Mouse (Mus musculus) hindlimb bud, embryonic 11.5 days (tissue): Measurements from ENCODE around the gene Neu2.
"Not testable (repeated sequence)": the region's sequence is repeated elsewhere in the genome, so short reads cannot be mapped to it uniquely, and the experiment has no call there.

Experiments
- DNase-seq: peaks from one replicate; pipeline ENCODE4 v3.0.0-alpha.2; 2012; ENCODE audit warnings: low read depth, low spot score; ENCODE audit errors: extremely low spot score

The Neu2 gene

DNA sequence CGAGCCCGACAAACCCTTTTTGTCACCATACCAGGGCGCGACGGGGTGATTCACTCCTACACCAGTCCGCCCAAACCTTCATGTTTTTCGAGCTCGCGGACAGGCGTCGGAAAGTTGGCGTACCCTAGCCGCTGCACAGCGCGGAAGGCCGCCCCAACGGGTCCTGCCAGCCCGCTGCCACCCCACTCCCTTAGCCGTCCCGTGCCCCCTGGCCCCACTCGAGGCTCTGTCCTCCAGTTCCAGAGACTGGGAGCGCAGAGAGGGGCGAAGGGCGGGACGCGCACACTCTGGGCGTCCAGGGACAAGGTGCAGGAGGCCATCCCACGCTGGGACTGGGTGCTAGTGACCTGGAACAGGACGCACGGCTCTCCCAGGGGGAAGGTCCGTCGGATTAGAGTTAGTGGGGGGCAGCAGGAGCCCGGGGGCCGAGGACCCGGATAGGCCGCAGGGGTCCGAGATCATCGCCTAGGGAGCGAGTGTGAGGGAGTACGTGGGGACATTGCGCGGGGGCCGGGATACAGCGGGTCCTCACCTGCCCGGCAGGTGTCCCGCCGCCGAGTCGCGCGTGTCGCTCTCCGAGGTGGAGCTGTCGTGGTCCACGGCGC, at the start of gene Neu2:
Gene Neu2 (plus strand): TSS at position 329 of the 605 bp plus-strand sequence.
- no peak for DNase-seq

DNA sequence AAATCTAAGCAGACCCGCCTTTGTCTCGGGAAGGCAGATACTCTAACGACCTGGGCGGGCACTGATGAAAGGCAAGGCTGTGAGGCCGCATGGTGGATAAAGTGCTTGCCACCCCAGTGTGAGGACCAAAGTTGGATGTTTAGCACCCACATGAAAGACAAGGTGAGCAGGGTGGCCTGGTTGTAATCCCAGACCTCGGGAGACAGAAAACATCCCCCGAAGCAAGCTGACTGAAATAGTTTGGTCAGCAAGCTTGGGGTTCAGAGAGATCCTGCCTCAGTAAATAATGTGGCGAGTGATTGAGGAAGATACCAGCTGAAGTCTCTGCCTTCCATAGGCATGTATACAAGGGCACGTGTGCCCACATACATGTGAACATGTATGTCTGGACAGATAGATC, 42.2 kb upstream of the Neu2 start:
- DNase-seq = no peak

GRCm38 (mm10) chr1:87468321-87468720, 41.4 kb upstream of the Neu2 start:
- no peak for DNase-seq

GRCm38 (mm10) chr1:87469971-87470370, 39.7 kb upstream of the Neu2 start, which contains the start of gene Snorc:
Snorc (plus strand) TSS chr1:87470271.
- not testable (repeated sequence) for DNase-seq

DNA sequence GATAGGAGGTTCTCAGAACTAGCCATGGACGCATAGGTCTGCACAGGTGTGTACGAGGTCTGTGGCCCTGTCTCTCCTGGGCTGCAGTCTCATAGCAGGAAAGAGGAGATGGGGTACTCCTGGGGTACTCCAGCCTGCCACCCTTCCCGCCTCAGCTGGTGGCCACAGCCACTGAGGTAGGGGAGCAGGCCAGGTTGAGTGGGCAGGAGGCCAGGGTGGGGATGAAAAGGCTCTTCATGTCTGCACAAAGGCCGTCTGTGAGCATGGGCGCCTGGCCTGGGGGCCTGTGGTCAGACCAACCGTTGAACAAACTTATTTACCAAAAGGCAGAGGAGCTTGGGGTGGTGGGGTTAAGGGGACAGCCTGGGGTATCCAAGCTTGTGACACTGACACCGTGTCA, 37.8 kb upstream of the Neu2 start:
- DNase-seq = no peak

DNA sequence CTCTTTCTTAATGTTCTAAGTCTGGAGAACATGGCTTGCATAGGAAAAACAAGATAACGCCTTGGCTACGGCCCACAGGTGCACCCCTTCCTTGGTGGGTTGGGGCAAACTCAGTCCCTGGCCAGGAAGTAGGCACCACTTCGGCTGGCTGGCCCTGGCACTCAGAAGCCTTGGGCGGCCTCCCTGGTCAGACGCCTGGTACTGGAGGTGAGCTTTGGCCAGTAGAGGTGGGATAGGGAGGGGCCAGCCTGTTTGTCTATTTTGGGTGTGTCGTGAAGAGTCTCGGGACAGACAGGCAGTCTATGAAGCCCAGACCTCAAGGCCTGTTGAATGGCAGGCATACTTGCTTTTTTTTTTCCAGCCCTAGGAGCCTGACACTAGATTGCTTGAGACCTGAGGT, 37.1 kb upstream of the Neu2 start:
- no peak for DNase-seq

- no peak for DNase-seq
Measured at GRCm38 (mm10) chr1:87475076-87475895, 34.4 kb upstream of the Neu2 start.

DNA sequence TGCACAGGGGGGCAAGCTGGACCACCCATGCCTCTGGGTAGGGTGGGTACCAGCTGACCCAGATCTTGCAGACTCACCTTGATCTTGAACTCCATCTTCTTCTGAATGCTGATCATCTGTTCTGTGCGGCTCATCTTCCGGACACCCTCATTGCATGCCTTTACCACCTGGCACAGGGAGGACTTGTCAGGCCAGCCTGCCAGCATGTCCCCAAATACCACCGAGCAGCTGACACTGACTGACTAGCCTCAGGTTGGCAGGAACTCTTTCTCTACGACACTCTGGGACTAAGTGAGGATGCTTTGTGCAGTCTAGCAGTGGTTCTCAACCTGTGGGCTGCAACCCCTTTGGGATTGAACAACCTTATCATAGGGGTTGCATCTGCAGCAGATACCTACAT, 27.1 kb upstream of the Neu2 start:
- no peak for DNase-seq

GRCm38 (mm10) chr1:87486386-87486785, 23.3 kb upstream of the Neu2 start:
- DNase-seq = no peak

GRCm38 (mm10) chr1:87492285-87492684, 17.4 kb upstream of the Neu2 start:
- DNase-seq = no peak

GRCm38 (mm10) chr1:87493542-87493941, 16.1 kb upstream of the Neu2 start:
- DNase-seq = no peak

DNA sequence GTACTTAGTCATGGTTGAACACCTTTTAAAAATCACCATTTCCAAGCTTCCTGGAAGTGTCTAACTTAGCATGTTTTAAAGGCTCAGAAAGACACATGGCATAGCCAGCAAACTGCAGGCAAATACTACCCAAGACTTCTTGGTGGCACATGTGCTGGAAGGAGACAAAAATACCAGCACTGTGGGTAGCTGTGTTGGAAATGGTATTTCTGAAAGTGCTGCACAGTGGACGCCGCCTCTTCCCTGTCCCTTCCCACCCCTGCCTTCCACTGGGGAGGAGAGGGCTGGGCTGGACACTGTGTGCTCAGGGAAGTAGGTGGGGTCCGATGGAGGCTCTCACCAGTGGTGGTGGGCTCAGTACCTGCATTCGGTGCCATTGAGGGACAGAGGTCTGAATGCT, 4.2 kb upstream of the Neu2 start:
- DNase-seq = no peak

GRCm38 (mm10) chr1:87507857-87508256, 1.8 kb upstream of the Neu2 start:
- no peak for DNase-seq

DNA sequence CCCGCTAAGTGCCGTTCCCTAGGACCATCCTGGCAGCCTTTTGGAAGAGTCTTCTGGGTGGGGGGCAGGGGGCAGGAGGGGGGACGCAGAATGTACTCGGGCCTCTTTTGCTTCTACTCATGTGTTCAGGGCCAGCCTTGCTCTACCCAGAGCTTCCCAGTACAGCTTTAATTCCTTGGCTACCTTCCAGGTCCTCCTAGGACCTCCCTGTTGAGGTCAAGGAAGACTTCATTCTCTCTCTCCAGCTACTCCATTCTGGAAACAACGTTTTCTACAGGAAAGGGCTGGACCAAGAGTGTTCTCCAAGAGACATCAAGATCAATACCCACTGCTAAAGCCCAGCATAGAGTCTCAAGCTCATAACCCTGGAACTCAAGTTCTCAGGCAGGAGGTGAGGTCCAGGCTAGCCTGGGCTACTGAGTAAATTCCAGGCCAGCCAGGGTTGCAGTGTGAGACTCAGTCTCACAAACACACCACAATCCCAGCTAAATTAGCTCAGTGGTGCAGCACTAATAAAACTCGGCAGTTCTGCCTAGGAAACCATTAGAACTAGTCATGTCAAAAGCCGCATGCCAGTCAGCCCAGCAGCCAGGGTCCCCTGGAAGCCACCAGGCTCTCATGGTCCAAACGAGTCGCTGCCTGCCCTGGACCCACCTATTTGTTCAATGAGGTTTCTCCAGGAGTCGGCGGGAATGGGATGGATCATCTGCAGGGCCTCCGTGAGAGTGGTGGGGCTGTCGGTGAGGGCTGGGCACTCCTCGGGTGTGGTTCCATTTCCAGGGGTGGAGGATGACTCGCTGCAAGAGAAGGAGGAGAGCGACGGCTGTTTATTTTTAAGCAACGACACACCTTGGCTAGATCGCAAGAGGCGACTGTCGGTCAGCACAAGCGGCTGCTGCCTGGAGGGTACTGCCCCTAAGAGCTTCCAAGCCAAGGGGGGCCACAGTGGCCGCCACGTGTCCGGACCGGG, 813 bp upstream of the Neu2 start:
- no peak for DNase-seq

DNA sequence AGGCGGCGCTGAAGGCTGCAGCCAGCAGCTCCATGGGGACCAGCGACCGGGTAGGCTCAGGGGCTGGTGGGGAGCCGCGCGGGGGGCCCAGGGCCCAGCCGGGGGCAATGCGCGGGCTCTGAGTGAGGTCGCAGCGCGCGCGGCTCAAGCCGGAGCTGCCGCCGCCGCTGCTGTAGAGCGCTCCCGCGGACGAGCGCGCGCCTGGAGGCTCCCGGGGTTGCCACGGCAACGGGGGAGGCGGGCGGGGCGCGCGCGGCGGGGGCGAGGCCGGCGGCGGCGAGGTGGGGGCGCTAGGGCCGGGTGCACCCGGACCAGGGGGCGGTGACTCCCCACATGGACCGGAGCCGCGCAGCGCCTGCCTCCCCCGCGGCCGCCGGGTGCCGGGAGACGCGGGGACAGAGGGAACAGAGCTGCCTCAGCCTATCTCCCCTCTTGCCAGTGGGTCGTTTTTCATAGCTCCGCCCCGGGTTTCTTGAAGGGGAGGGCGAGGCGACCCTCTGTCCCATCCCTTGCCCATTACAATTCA, 540 bp downstream of the Neu2 start:
- DNase-seq = no peak

DNA sequence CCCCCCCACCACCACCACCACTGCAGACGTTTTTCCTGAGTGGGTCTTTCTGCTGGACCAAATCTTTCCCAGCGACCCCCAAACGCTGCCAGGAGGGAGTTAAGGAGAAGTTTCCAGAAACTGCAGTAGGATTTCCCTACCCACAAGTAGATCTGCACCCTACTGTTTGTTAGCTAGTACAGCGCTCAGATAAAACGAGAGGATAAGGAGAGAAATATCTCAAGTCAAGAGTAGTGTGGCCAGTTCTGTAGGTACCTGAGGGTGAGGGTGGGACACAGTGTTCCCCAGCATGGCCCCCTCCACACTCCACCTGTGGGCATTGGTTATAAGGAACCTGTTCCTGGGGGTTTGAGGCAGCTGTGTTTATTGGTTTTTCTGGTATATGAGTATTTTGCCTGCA, 1.2 kb downstream of the Neu2 start:
- no peak for DNase-seq

DNA sequence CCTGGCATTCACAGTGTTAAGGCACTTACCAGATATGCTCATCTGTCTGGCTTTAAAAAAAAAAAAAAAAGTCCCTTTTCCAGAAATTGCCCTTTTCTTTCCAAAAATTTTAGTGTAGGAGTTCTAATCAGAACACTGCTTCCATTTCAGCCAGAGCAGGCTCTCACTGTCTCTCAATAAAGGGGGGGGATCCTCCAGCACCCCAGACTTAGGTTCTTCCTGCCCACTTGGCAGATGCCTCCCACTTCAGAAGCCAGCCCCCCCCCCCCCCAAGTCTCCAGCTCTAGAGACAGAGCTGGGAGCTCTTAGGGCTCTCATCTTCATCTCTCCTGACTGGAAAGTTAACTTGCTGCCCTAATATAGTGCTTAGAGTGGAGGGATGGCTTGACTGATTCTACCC, 10.8 kb downstream of the Neu2 start:
- DNase-seq = no peak

GRCm38 (mm10) chr1:87521523-87521922, 11.8 kb downstream of the Neu2 start:
- DNase-seq = no peak

DNA sequence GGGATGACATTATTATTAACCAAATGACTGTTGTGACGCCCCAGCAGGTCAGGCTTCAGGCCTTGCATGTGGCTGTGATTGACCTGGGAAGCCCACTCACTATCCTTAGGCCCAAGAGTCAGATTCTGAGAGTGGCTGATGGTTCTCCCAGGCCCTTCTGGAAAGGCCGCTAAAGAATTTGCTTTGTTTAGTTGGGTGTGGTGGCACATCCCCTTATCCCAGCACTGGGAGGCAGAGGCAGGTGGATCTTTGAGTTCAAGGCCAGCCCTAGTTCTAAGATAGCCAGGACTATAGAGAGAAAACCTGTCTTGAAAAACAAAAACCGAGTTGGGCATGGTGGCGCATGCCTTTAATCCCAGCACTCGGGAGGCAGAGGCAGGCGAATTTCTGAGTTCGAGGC, 15.4 kb downstream of the Neu2 start:
- no peak for DNase-seq

DNA sequence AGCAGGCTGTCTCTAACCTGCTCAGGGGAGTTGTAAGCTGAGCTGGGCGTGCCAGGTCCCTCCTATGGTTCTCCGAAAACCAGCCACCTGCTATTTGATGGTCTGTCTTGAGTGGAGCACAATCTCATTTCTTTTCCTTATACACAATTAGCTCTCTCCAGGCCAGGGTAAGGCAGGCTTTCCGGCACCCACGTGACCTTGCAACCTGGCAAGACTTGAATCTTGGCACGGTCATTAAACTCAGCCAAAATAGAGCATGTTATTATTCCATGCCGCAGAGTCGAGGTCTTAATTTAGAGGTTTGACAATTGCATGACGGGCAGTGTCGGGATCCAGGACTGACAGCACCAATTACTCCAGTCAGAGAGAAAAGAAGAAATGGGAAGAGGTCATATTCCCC, 17.5 kb downstream of the Neu2 start:
- DNase-seq = no peak

GRCm38 (mm10) chr1:87532346-87532745, 22.7 kb downstream of the Neu2 start:
- DNase-seq = no peak
